Mouse (Mus musculus): ENCODE results near the gene 9430097D07Rik. TPM values are rescaled to one million over a fixed set of nuclear protein-coding genes. Genes with fewer than 3 reads are reported as not detected.

The 9430097D07Rik gene
- polyA plus RNA-seq, 1 experiment, result 0.04 TPM

DNA sequence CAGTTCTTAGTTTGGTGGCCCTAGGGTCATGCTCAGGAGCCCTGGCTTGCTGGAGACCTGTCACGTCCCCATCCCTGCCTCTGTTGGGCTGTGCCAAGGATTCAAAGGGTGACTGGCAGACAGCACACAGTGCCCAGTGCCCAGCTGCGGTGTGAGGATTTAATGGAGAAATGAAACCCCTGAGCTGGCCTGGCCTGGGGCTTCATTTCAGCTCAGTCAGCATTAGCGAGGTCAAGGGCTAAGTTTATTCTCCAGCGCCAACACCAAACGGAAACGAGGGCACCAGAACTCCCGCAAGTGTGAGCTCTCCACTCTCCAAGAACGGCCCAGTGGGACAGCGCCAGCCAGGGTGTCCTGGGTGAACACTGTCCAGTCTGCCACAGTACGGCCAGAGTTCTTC lies 14.7 kb upstream of the 9430097D07Rik start:
- H3K4me2 ChIP-seq (ENCODE audit: low read depth), result peak overlapping the region; percentile 90
- peaks cover 31% of the 10 kb centered on the region for H3K79me2 ChIP-seq (ENCODE audit: control insufficient read depth, insufficient read depth)
- TF ChIP-seq POLR2AphosphoS2 (IDR thresholded peaks at IDR 0.05; ENCODE audit: insufficient read length, low read depth) (no peak), E2F4 (IDR thresholded peaks at IDR 0.05; ENCODE audit: insufficient read depth) (no peak), POLR2A (IDR thresholded peaks at IDR 0.05; ENCODE audit: insufficient read length, low read depth) (no peak), USF1 (IDR thresholded peaks at IDR 0.05; ENCODE audit: low read depth) (no peak), MAX (IDR thresholded peaks at IDR 0.05; ENCODE audit: low read depth) (no peak), MYOD1 (IDR thresholded peaks at IDR 0.05; ENCODE audit: control insufficient read depth in 1 of 3, insufficient read length in 2 of 3, low read depth in 2 of 3) (no peak), CEBPB (IDR thresholded peaks at IDR 0.05; ENCODE audit: insufficient read depth, poor library complexity, severe bottlenecking) (no peak), TCF3 (IDR thresholded peaks at IDR 0.05; ENCODE audit: insufficient read length, low read depth) (no peak), SRF (IDR thresholded peaks at IDR 0.05; ENCODE audit: control insufficient read depth, insufficient read length, low read depth) (no peak), MYOG (IDR thresholded peaks at IDR 0.05; ENCODE audit: control insufficient read depth in 1 of 3, insufficient read depth in 1 of 3, insufficient read length in 2 of 3, low read depth in 2 of 3) (no peak), REST (IDR thresholded peaks at IDR 0.05; ENCODE audit: insufficient read depth, insufficient read length) (no peak), TCF12 (IDR thresholded peaks at IDR 0.05; ENCODE audit: insufficient read depth, poor library complexity, severe bottlenecking) (no peak)
- peak overlapping the region; percentile 84 for H3K4me3 ChIP-seq
- H3K27me3 ChIP-seq (ENCODE audit: control insufficient read depth, insufficient read depth, insufficient read length), result no peaks in the 10 kb centered on the region
- H3K36me3 ChIP-seq (ENCODE audit: control insufficient read depth, insufficient read depth), result peaks cover 15% of the 10 kb centered on the region
- H3ac ChIP-seq (ENCODE audit: control insufficient read depth, insufficient read length), result no peak overlapping the region

DNA sequence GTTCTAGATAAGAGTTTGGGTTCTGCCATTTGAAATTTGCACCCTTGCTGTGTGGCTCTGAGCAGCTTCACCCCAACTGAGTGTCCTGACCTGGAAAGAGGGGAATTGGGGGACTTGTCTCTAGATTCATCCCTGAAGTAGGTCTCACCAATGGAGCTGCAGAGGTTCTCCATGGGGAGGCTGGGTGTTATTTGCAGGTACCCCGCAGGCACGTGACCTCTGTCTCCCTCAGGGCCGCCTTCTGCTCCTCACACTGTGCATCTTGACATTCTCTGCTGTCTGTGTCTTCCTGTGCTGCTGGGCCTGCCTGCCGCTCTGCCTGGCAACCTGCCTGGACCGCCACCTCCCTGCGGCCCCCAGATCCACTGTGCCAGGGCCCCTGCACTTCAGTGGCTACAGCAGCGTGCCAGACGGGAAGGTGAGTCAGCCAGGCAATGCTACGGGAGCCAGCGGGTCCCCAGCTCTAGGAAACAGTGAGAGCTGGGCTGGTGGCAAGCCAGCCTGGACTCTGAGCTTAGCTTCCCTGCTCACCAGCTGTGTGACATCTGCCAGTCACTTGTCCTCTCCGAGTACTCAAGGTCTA lies 13.8 kb upstream of the 9430097D07Rik start:
- H3K36me3 ChIP-seq (ENCODE audit: control insufficient read depth, insufficient read depth), result peaks cover 6% of the 10 kb centered on the region
- peak overlapping the region; percentile 84 for H3K4me3 ChIP-seq
- H3K79me2 ChIP-seq (ENCODE audit: control insufficient read depth, insufficient read depth), result peaks cover 31% of the 10 kb centered on the region
- TF ChIP-seq E2F4 (IDR thresholded peaks at IDR 0.05; ENCODE audit: insufficient read depth) (no peak), MYOD1 (IDR thresholded peaks at IDR 0.05; ENCODE audit: control insufficient read depth in 1 of 3, insufficient read length in 2 of 3, low read depth in 2 of 3) (peak in 1 of 3 experiments; percentile 16), TCF3 (IDR thresholded peaks at IDR 0.05; ENCODE audit: insufficient read length, low read depth) (no peak), POLR2A (IDR thresholded peaks at IDR 0.05; ENCODE audit: insufficient read length, low read depth) (peak; percentile 29), REST (IDR thresholded peaks at IDR 0.05; ENCODE audit: insufficient read depth, insufficient read length) (no peak), MAX (IDR thresholded peaks at IDR 0.05; ENCODE audit: low read depth) (no peak), USF1 (IDR thresholded peaks at IDR 0.05; ENCODE audit: low read depth) (peak; percentile 52), POLR2AphosphoS2 (IDR thresholded peaks at IDR 0.05; ENCODE audit: insufficient read length, low read depth) (no peak), TCF12 (IDR thresholded peaks at IDR 0.05; ENCODE audit: insufficient read depth, poor library complexity, severe bottlenecking) (no peak)
- peak overlapping the region; percentile 90 for H3K4me2 ChIP-seq (ENCODE audit: low read depth)
- H3ac ChIP-seq (ENCODE audit: control insufficient read depth, insufficient read length), result no peak overlapping the region
- H3K27me3 ChIP-seq (ENCODE audit: control insufficient read depth, insufficient read depth, insufficient read length), result no peaks in the 10 kb centered on the region

DNA sequence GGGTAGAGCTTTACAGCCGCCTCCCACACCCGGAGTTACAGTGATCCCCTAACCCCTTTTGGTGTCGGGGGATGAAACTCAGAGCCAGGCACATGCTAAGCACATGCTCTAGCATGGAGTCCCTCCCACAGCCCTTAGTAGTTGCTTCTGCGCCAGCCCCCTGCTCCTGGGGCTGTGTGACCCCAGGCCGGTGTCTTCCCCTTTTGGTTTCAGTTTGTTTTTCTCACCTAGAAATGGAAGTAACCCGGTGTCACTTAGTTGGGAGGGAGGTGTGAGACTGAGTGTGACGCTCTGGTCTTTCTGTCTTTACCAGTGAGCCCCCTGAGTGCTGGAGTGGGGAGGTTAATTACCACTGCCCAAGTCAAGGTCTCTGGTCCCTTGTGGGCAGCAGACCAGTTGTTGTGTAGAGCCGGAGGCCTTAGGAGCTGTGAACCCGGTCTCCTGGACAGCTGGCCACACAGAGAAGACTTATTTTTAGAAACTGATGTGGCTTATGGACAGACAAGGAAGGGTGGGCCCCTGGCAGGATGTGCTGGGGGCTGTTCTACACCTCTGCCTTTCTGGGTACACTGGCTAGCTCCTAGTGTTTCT lies 12.3 kb upstream of the 9430097D07Rik start:
- Histone ChIP-seq H3K4me2 (ENCODE audit: low read depth) (peak overlapping the region; percentile 90), H3ac (ENCODE audit: control insufficient read depth, insufficient read length) (peak overlapping the region; percentile 13), H3K79me2 (ENCODE audit: control insufficient read depth, insufficient read depth) (peaks cover 27% of the 10 kb centered on the region), H3K27me3 (ENCODE audit: control insufficient read depth, insufficient read depth, insufficient read length) (no peaks in the 10 kb centered on the region), H3K36me3 (ENCODE audit: control insufficient read depth, insufficient read depth) (no peaks in the 10 kb centered on the region), H3K4me3 (peak overlapping the region; percentile 84)
- TF ChIP-seq TCF3 (IDR thresholded peaks at IDR 0.05; ENCODE audit: insufficient read length, low read depth) (no peak), CEBPB (IDR thresholded peaks at IDR 0.05; ENCODE audit: insufficient read depth, poor library complexity, severe bottlenecking) (no peak), POLR2AphosphoS2 (IDR thresholded peaks at IDR 0.05; ENCODE audit: insufficient read length, low read depth) (no peak), POLR2A (IDR thresholded peaks at IDR 0.05; ENCODE audit: insufficient read length, low read depth) (peak; percentile 49), REST (IDR thresholded peaks at IDR 0.05; ENCODE audit: insufficient read depth, insufficient read length) (no peak), MAX (IDR thresholded peaks at IDR 0.05; ENCODE audit: low read depth) (no peak), MYOD1 (IDR thresholded peaks at IDR 0.05; ENCODE audit: control insufficient read depth in 1 of 3, insufficient read length in 2 of 3, low read depth in 2 of 3) (peak in 2 of 3 experiments; percentile 53 to 77), TCF12 (IDR thresholded peaks at IDR 0.05; ENCODE audit: insufficient read depth, poor library complexity, severe bottlenecking) (peak; percentile 47), MYOG (IDR thresholded peaks at IDR 0.05; ENCODE audit: control insufficient read depth in 1 of 3, insufficient read depth in 1 of 3, insufficient read length in 2 of 3, low read depth in 2 of 3) (peak; percentile 43 to 86 (median 84)), SRF (IDR thresholded peaks at IDR 0.05; ENCODE audit: control insufficient read depth, insufficient read length, low read depth) (no peak), E2F4 (IDR thresholded peaks at IDR 0.05; ENCODE audit: insufficient read depth) (no peak), USF1 (IDR thresholded peaks at IDR 0.05; ENCODE audit: low read depth) (no peak)

DNA sequence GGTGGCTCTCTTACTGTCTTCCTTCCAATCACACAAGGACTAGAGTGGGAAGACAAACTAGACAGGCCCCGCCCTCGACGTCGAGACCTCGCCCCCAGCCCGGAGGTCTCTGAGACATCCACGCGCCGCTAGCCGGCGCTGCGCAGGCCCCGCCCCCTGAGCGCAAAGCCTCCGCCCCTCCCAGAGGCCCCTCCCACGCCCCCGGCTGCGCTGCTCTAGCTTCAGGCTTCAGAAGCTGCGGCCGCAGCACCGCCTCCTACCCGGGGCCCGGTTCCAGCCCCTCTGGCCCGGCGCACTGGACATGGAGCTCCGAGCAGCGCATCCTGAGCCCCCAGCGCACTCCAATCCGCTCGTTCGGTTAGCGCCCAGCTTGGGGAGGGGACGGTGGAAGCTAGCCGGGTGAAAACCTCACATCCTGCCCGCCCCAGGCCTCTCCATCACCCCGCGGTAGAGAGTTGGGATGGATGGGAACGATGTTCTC lies 11.4 kb upstream of the 9430097D07Rik start, which contains the start of gene St6galnac4:
St6galnac4 (plus strand) TSS at position 225 of the 481 bp plus-strand sequence.
- H3K36me3 ChIP-seq (ENCODE audit: control insufficient read depth, insufficient read depth), result no peaks in the 10 kb centered on the region
- peak within 1 kb of the TSS; percentile 13 for H3ac ChIP-seq (ENCODE audit: control insufficient read depth, insufficient read length)
- H3K79me2 ChIP-seq (ENCODE audit: control insufficient read depth, insufficient read depth), result peaks cover 27% of the 10 kb centered on the region
- H3K27me3 ChIP-seq (ENCODE audit: control insufficient read depth, insufficient read depth, insufficient read length), result no peaks in the 10 kb centered on the region
- TF ChIP-seq MYOD1 (IDR thresholded peaks at IDR 0.05; ENCODE audit: control insufficient read depth in 1 of 3, insufficient read length in 2 of 3, low read depth in 2 of 3), result no peak
- peak; percentile 79 for TF ChIP-seq POLR2A (IDR thresholded peaks at IDR 0.05; ENCODE audit: insufficient read length, low read depth)
- TF ChIP-seq MAX (IDR thresholded peaks at IDR 0.05; ENCODE audit: low read depth), result no peak
- peak in 1 of 3 experiments; percentile 27 for TF ChIP-seq MYOG (IDR thresholded peaks at IDR 0.05; ENCODE audit: control insufficient read depth in 1 of 3, insufficient read depth in 1 of 3, insufficient read length in 2 of 3, low read depth in 2 of 3)
- TF ChIP-seq POLR2AphosphoS2 (IDR thresholded peaks at IDR 0.05; ENCODE audit: insufficient read length, low read depth), result peak; percentile 83
- peak within 1 kb of the TSS; percentile 84 for H3K4me3 ChIP-seq
- H3K4me2 ChIP-seq (ENCODE audit: low read depth), result peak within 1 kb of the TSS; percentile 90

Data from myocyte (in vitro differentiated cells).